Mouse (Mus musculus) heart, postnatal 0 days (tissue): ENCODE data around the gene Pkp4.

Experiments used
- CTCF ChIP-seq: IDR thresholded peaks from 2 replicates; pipeline ENCODE4 v1.5.1; 2016; ENCODE audit warnings: antibody characterized with exemption, control low read depth, low read depth
- EP300 ChIP-seq: IDR thresholded peaks from 2 replicates; pipeline ENCODE4 v1.6.1; 2016; ENCODE audit warnings: antibody characterized with exemption, low read depth

GRCm38 (mm10) chr2:59404022-59404421, 243.4 kb downstream of the Pkp4 start:
- TF ChIP-seq CTCF (no peak), EP300 (no peak)
